Mouse (Mus musculus) stomach, embryonic 16.5 days (tissue): ENCODE measurements around the gene Izumo1r. TPM values are rescaled to one million over a fixed set of nuclear protein-coding genes. Genes with fewer than 3 reads are reported as not detected.

Experiments
- ATAC-seq: fragments of 200-750 bp; cut with Nextera tagmentation; 2 replicates; pipeline ENCODE4 v1.8.0; 2017; ENCODE audit warnings: moderate number of reproducible peaks, moderate TSS enrichment; ENCODE audit not compliant: insufficient read depth, low FRiP score
- H3K27ac ChIP-seq: fragments of 300-500 bp; sonication (generic); 2 replicates; pipeline ENCODE4 v1.5.1; 2014; ENCODE audit warnings: low read length
- H3K27me3 ChIP-seq: fragments of 300-500 bp; sonication (generic); 2 replicates; pipeline ENCODE4 v1.6.1; 2014; ENCODE audit warnings: low read length, control low read depth, mixed read lengths; ENCODE audit not compliant: control insufficient read depth, insufficient read depth
- H3K36me3 ChIP-seq: fragments of 300-500 bp; sonication (generic); 2 replicates; pipeline ENCODE4 v1.6.1; 2014; ENCODE audit warnings: low read length; ENCODE audit not compliant: control insufficient read depth, insufficient read depth
- H3K4me1 ChIP-seq: fragments of 300-500 bp; sonication (generic); 2 replicates; pipeline ENCODE4 v1.6.1; 2014; ENCODE audit warnings: low read length, control low read depth, mixed read lengths; ENCODE audit not compliant: control insufficient read depth, insufficient read depth
- H3K4me2 ChIP-seq: fragments of 300-500 bp; sonication (generic); 2 replicates; pipeline ENCODE4 v1.6.1; 2014; ENCODE audit warnings: low read depth, low read length, mixed read lengths
- H3K4me3 ChIP-seq: fragments of 300-500 bp; sonication (generic); replicated peaks from 2 replicates; pipeline ENCODE4 v1.5.1; 2014; ENCODE audit warnings: mild to moderate bottlenecking, low read length
- H3K9ac ChIP-seq: fragments of 300-500 bp; sonication (generic); 2 replicates; pipeline ENCODE4 v1.6.1; 2014; ENCODE audit warnings: low read length
- H3K9me3 ChIP-seq: fragments of 300-500 bp; sonication (generic); replicated peaks from 2 replicates; pipeline ENCODE4 v1.6.1; 2016; ENCODE audit warnings: low read length, control low read depth; ENCODE audit not compliant: control insufficient read depth
- WGBS: fragments of 180-500 bp; shearing (Covaris S2); extraction: QIAGEN DNeasy Blood & Tissue Kit; methylation state at CpG from one replicate; pipeline ENCODE4 v1.1.7; 2014; 5-methylcytosine and 5-hydroxymethylcytosine counted together
- polyA plus RNA-seq: library from polyadenylated mRNA; unstranded; fragments of >200 nt; fragmentation: Nextera tagmentation; extraction: Ambion mirVana; gene quantifications from 2 replicates; pipeline ENCODE4 v1.2.1, GENCODE M21; 2015

Izumo1r gene
- polyA plus RNA-seq, 1 experiment from 2014 or later = not detected

DNA sequence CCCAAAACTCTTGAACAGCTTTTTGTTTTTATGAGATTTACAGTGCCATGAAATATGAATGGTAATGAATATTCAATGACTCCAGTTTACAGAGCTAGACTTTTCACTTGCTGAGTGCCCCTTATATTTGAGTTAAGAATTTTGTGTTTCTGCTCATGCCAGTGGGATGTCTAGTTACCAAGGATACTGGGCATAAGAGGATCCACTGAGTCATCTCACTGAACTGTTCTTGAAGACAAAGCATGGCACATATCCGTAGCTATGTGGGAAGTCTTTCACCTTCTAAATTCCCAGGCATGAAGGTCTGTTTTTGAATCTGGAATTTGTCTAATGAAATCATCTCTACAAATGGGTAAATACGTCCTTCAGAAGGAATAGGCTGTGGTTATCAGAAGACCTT is 8.3 kb upstream of the Izumo1r start:
- Histone ChIP-seq H3K4me1 (no peaks in the 10 kb centered on the region), H3K9ac (no peak overlapping the region), H3K36me3 (no peaks in the 10 kb centered on the region), H3K27me3 (no peaks in the 10 kb centered on the region), H3K27ac (no peak overlapping the region), H3K9me3 (no peaks in the 10 kb centered on the region), H3K4me3 (no peak overlapping the region), H3K4me2 (no peak overlapping the region)
- 78% methylated on average over 2 of the region's 2 CpGs for WGBS
- ATAC-seq = no peak

DNA sequence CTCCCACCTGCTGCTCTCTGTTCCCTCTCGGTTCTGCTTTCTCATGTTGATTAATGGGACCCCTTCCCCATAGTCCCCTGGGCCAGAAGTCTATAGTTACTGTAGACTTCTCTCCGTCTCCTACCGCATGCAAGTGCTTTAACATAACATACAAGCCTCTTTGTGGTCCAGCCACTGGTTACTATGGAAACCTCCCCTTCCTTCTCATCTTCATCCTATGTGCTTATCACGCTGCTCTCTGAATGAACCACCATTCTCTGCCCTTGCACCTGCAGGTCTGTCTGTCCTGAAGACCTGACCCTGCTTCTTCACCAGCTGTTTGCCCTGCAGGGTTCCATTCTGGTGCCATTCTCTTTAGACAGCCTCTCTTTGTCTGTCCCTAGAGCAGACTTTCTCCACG is 6.2 kb upstream of the Izumo1r start:
- Histone ChIP-seq H3K9ac (no peak overlapping the region), H3K27me3 (no peaks in the 10 kb centered on the region), H3K4me1 (peaks cover 7% of the 10 kb centered on the region), H3K4me3 (no peak overlapping the region), H3K27ac (no peak overlapping the region), H3K36me3 (no peaks in the 10 kb centered on the region), H3K9me3 (no peaks in the 10 kb centered on the region), H3K4me2 (no peak overlapping the region)
- no peak for ATAC-seq
- 51% methylated on average over 5 of the region's 5 CpGs for WGBS

DNA sequence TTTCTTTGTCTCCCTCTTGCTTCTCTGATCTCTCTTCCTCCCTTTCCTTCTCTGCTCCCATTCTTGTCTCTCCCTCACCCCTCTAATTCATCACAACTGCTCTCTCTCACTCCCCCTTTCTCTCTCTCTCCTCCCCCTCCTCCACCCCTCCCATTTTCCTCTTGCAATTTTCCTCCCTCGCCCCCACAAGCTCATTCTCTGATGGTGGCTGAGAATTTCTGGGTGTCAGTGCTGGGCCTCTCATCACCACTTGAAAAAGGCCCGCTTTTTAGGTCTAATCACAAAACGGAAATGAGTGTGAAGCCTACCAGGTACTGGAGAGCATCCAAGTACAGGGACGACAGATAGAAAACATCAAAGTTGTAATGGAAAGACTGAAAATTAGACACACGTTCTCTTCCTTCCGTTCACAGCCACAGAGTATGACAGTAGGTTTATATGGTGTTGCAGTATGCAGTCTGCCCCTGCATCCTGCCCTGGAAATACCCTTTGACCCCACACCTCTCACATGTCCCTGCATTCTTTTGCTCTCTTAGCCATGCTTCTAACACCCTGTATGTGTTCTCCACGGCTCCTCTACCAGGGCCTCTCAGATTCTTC is 4.2 kb upstream of the Izumo1r start:
- WGBS = 53% methylated on average over 7 of the region's 7 CpGs
- no peaks in the 10 kb centered on the region for H3K36me3 ChIP-seq
- no peaks in the 10 kb centered on the region for H3K9me3 ChIP-seq
- H3K9ac ChIP-seq = no peak overlapping the region
- no peak overlapping the region for H3K27ac ChIP-seq
- H3K4me1 ChIP-seq = peaks cover 14% of the 10 kb centered on the region
- no peak overlapping the region for H3K4me3 ChIP-seq
- ATAC-seq = no peak
- H3K27me3 ChIP-seq = no peaks in the 10 kb centered on the region
- no peak overlapping the region for H3K4me2 ChIP-seq

DNA sequence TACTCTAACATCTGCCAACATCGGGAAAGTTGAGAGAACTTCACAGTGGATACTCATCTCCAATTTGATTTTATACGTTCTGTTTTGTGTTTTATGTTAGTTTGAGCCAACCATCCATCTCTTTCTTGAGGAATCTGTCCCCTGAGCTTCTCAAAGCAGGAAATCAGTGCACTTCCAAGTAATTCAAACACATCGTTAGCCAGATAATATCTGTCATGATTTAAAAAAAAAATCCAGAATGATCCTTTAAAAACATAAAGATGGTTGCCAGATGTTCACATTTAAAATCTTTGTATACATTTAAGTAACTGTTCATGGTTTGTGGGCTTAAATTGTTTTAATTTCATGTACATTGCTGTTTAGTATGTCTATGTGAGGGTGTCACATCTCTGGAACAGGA is 2.2 kb upstream of the Izumo1r start:
- Histone ChIP-seq H3K9me3 (no peaks in the 10 kb centered on the region), H3K36me3 (no peaks in the 10 kb centered on the region), H3K4me3 (no peak overlapping the region), H3K27ac (no peak overlapping the region), H3K4me1 (peaks cover 19% of the 10 kb centered on the region), H3K27me3 (no peaks in the 10 kb centered on the region), H3K9ac (no peak overlapping the region), H3K4me2 (no peak overlapping the region)
- WGBS = 35% methylated on average over 3 of the region's 3 CpGs
- no peak for ATAC-seq

DNA sequence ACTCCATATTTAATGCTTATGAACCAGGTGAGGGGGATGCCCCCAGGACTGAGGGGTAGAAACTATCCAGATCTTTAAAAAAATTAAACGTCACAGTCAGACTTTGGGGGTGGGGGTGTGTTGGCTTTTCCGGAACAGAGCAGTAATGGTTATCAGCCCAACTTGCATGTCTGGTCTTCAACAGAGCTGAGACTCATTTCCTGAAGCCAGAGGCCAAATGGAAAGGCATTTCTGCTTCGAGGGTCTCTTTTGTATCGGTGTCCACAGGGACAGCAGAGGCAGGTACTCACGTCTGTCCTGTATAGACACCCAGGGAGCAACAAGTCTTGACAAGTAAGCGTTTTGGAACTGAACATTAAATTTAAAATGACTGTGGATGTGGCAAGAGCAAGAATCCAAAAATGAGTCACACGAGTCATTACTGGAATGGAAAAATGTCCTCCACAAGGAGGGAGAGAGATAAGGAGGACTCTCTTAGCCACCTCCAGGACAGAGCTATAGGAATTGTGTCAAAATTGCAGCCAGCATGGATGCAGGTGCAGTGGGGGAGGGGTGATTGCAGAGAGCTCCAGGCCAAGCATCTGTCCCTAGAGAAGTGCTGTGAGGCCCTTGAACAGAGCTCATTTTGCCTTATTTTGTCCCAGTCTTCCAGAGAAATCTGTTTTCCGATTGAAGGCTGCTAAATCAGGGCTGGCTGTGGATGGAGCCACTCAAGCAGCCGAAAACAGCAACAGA is 1.2 kb upstream of the Izumo1r start:
- Histone ChIP-seq H3K4me1 (peaks cover 19% of the 10 kb centered on the region), H3K9me3 (no peaks in the 10 kb centered on the region), H3K27me3 (no peaks in the 10 kb centered on the region), H3K4me2 (no peak overlapping the region), H3K27ac (no peak overlapping the region), H3K9ac (no peak overlapping the region), H3K36me3 (no peaks in the 10 kb centered on the region), H3K4me3 (no peak overlapping the region)
- ATAC-seq = no peak
- WGBS = 52% methylated on average over 9 of the region's 9 CpGs

DNA sequence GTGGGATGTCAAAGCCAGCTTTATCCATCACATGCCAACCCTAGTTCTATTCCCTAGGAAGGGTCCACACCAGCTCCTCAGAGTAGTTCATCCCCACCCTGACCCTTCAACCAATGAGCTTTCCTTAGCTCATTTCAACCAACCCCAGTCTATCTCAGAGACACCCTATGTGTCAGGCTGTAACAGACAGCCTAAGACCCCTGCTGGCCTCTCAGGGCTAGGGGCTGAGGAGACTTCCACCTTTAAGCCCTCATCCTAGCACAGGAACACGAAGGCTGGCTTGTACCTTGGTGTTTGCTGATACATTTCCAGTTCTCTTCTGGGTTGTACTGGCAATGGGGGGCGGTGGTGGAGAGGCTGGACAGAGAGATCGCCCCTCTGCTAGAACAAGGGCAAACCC is 743 bp downstream of the Izumo1r start:
- no peak overlapping the region for H3K4me3 ChIP-seq
- WGBS = 91% methylated on average over 3 of the region's 3 CpGs
- H3K9me3 ChIP-seq = no peaks in the 10 kb centered on the region

DNA sequence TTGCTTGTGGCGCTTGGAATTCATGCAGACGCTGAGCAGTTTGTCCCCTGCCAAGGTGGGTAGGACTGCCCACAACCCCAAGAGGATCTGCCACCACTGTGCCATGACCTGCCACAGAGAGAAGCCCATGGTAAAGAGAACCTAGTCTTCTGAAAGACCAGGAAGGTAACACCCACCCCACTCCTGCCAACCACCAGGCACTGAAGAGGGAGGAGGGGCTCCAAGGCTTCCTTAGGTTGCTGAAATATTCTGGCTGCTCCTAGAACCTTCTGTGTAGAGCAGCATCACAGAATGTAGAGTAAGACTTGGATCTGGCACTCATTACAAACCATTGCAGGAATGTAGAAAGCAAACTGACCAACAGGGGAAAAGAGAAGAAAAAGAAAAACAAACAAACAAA is 1.3 kb downstream of the Izumo1r start:
- Histone ChIP-seq H3K4me1 (peaks cover 19% of the 10 kb centered on the region), H3K9ac (no peak overlapping the region), H3K4me2 (no peak overlapping the region), H3K9me3 (no peaks in the 10 kb centered on the region), H3K27me3 (no peaks in the 10 kb centered on the region), H3K36me3 (no peaks in the 10 kb centered on the region), H3K27ac (no peak overlapping the region), H3K4me3 (no peak overlapping the region)
- WGBS = 92% methylated on average over 2 of the region's 2 CpGs
- no peak for ATAC-seq

More for the DNA sequence above, 743 bp downstream of the Izumo1r start:
- no peak for ATAC-seq
- H3K4me2 ChIP-seq = no peak overlapping the region
- H3K36me3 ChIP-seq = no peaks in the 10 kb centered on the region
- no peak overlapping the region for H3K9ac ChIP-seq
- peaks cover 19% of the 10 kb centered on the region for H3K4me1 ChIP-seq
- no peak overlapping the region for H3K27ac ChIP-seq
- H3K27me3 ChIP-seq = no peaks in the 10 kb centered on the region

DNA sequence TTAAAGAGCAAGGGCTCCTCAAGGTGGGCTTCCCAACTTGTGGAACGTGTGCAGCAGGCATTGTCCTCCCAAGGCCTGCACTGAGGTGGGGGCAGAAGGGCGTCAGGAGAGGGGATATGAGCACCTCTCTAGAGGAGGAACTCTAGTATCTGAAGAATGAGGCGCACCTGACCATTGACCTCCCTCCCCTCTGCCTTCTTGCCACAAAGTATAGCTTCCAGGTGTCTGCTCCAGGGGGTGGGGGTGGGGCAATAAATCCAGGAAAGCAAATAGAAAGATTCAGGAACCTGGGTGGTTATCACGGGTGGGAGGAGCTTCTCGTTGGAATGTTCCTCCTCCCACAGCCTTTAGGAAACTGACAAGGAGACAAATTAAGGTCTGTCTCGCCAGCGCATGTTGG is 2.0 kb downstream of the Izumo1r start:
- Histone ChIP-seq H3K27ac (no peak overlapping the region), H3K27me3 (no peaks in the 10 kb centered on the region), H3K36me3 (no peaks in the 10 kb centered on the region), H3K9ac (no peak overlapping the region), H3K9me3 (no peaks in the 10 kb centered on the region), H3K4me1 (peaks cover 24% of the 10 kb centered on the region), H3K4me3 (no peak overlapping the region), H3K4me2 (no peak overlapping the region)
- WGBS = 47% methylated on average over 7 of the region's 7 CpGs
- ATAC-seq = peak; percentile 34; the same call in 1 of the 2 replicates

DNA sequence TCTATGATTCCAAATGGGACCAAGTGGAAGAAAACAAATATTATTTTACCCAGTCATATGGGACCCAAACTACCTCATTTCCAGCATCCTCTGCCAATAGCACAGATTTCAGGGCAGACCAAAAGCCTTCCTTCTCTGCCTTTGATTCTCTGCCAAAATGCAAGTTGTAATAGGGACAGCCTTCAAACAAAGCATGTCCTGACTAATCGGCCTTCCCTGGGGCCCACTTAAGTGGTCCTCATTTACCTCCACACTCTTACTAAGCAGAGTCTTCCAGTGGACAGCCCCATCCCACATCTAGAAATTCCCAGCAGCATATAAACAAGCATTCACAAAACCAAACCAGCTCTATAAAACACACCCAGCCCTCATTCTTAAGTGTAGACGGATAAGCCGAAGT is 6.6 kb downstream of the Izumo1r start:
- Histone ChIP-seq H3K4me2 (no peak overlapping the region), H3K27ac (no peak overlapping the region), H3K9me3 (no peaks in the 10 kb centered on the region), H3K4me3 (no peak overlapping the region), H3K27me3 (no peaks in the 10 kb centered on the region), H3K36me3 (no peaks in the 10 kb centered on the region), H3K4me1 (0 out of 2 replicates have a peak, but pooled peaks cover 9% of the 10 kb centered on the region), H3K9ac (no peak overlapping the region)
- no peak for ATAC-seq
- 60% methylated on average over 3 of the region's 3 CpGs for WGBS
